Mouse (Mus musculus): Measurements from ENCODE around the gene Pfkfb2. TPM values are rescaled to one million over a fixed set of nuclear protein-coding genes. Genes with fewer than 3 reads are reported as not detected.

The Pfkfb2 gene
- total and polyA plus RNA-seq, 3 experiments = 12.5 to 53.0 (median 42.4) TPM

DNA sequence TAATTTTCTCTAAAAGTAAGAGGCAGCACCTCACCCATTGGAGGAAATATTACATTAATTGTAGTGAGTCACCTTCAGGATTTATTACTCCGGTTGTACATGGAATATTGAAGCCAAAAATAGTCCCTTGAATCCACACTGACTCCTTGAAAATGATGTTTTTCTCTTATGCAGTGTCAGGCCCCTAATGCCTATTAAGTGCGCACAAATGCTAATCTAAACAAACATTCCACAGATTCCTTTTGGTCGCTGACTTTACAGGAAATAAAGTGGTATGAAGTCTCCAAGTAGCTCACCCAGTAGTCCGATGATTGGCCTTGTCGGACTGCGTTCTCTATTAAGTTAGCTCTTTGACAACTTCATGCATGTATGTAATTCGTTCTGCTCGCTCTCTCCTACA lies 5.8 kb upstream of the Pfkfb2 start:
- Histone ChIP-seq H3K4me1 (ENCODE audit: insufficient read depth, low read depth, low read length) (peaks cover 71% of the 10 kb centered on the region), H3K9me3 (replicated peaks) (no peaks in the 10 kb centered on the region), H3K27me3 (ENCODE audit: insufficient read depth, low read length) (no peaks in the 10 kb centered on the region), H3K36me3 (replicated peaks) (peaks cover 20% of the 10 kb centered on the region), H3K4me3 (ENCODE audit: low read depth, low read length) (no peak overlapping the region)
- DNase-seq (ENCODE audit: low spot score) (no peak), ATAC-seq (ENCODE audit: extremely low read depth, insufficient number of reproducible peaks, low FRiP score, poor library complexity, severe bottlenecking) (no peak)
- no peak for TF ChIP-seq TAL1 (conservative IDR thresholded peaks at IDR 0.05; ENCODE audit: low read depth, low read length)
- TF ChIP-seq GATA1 (IDR thresholded peaks at IDR 0.05; ENCODE audit: borderline replicate concordance, low read length) = no peak
- no peak for TF ChIP-seq GATA2 (IDR thresholded peaks at IDR 0.05; ENCODE audit: borderline replicate concordance, low read depth, low read length)
- no peak for TF ChIP-seq CTCF (IDR thresholded peaks at IDR 0.05; ENCODE audit: low read depth, low read length)
- TF ChIP-seq POLR2AphosphoS5 (IDR thresholded peaks at IDR 0.05; ENCODE audit: insufficient replicate concordance, low read depth, low read length) = no peak

DNA sequence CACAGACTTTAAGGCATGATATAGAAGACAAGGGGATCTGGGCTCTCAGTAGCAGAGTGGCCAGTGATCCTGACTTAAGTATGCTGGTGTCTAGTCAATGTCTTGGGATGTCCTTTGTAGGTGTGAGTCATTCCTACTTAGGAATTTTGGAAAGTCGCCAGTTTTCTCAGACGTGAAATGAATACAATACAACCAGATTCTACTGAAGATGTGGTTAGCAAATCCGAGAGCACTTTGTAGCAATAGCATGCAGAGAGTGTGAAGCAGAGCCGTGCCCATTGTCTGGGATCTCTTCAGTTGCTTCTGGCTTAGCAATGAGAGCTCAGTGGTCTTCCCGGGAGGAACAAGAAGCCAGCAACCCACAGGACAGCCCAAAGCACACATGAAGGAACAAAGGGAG lies 5.4 kb upstream of the Pfkfb2 start:
- Histone ChIP-seq H3K4me3 (ENCODE audit: low read depth, low read length) (no peak overlapping the region), H3K27me3 (ENCODE audit: insufficient read depth, low read length) (no peaks in the 10 kb centered on the region), H3K36me3 (replicated peaks) (peaks cover 22% of the 10 kb centered on the region), H3K4me1 (ENCODE audit: insufficient read depth, low read depth, low read length) (peaks cover 71% of the 10 kb centered on the region), H3K9me3 (replicated peaks) (no peaks in the 10 kb centered on the region)
- TF ChIP-seq TAL1 (conservative IDR thresholded peaks at IDR 0.05; ENCODE audit: low read depth, low read length) (no peak), POLR2AphosphoS5 (IDR thresholded peaks at IDR 0.05; ENCODE audit: insufficient replicate concordance, low read depth, low read length) (no peak), GATA1 (IDR thresholded peaks at IDR 0.05; ENCODE audit: borderline replicate concordance, low read length) (no peak), CTCF (IDR thresholded peaks at IDR 0.05; ENCODE audit: low read depth, low read length) (no peak), GATA2 (IDR thresholded peaks at IDR 0.05; ENCODE audit: borderline replicate concordance, low read depth, low read length) (no peak)
- no peak for ATAC-seq (ENCODE audit: extremely low read depth, insufficient number of reproducible peaks, low FRiP score, poor library complexity, severe bottlenecking)
- DNase-seq (ENCODE audit: low spot score) = no peak

DNA sequence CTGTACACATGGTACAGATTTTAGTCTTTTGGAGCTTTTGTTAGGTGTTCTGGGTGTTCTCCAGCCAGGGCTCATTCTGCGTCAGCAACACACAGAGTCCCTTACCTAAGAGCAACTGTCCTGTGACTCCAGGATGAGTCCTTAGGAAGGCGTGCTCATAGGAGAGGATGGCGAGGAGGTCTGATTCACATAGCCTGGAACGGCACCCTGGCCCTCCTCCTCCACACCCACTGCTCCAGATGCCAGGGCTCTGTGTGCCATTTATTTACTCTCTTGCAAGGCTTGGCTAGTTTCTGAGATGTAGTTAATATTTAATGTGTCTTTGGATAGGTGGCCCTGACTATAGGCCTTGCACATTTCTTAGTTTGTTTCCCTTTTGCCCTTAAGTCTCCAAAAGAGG lies 4.6 kb upstream of the Pfkfb2 start:
- Histone ChIP-seq H3K4me3 (ENCODE audit: low read depth, low read length) (no peak overlapping the region), H3K9me3 (replicated peaks) (no peaks in the 10 kb centered on the region), H3K36me3 (replicated peaks) (peaks cover 21% of the 10 kb centered on the region), H3K4me1 (ENCODE audit: insufficient read depth, low read depth, low read length) (peaks cover 64% of the 10 kb centered on the region), H3K27me3 (ENCODE audit: insufficient read depth, low read length) (no peaks in the 10 kb centered on the region)
- TF ChIP-seq GATA2 (IDR thresholded peaks at IDR 0.05; ENCODE audit: borderline replicate concordance, low read depth, low read length) = no peak
- no peak for TF ChIP-seq CTCF (IDR thresholded peaks at IDR 0.05; ENCODE audit: low read depth, low read length)
- TF ChIP-seq GATA1 (IDR thresholded peaks at IDR 0.05; ENCODE audit: borderline replicate concordance, low read length) = no peak
- no peak for TF ChIP-seq TAL1 (conservative IDR thresholded peaks at IDR 0.05; ENCODE audit: low read depth, low read length)
- TF ChIP-seq POLR2AphosphoS5 (IDR thresholded peaks at IDR 0.05; ENCODE audit: insufficient replicate concordance, low read depth, low read length) = no peak
- DNase-seq (ENCODE audit: low spot score) = no peak
- ATAC-seq (ENCODE audit: extremely low read depth, insufficient number of reproducible peaks, low FRiP score, poor library complexity, severe bottlenecking) = no peak

DNA sequence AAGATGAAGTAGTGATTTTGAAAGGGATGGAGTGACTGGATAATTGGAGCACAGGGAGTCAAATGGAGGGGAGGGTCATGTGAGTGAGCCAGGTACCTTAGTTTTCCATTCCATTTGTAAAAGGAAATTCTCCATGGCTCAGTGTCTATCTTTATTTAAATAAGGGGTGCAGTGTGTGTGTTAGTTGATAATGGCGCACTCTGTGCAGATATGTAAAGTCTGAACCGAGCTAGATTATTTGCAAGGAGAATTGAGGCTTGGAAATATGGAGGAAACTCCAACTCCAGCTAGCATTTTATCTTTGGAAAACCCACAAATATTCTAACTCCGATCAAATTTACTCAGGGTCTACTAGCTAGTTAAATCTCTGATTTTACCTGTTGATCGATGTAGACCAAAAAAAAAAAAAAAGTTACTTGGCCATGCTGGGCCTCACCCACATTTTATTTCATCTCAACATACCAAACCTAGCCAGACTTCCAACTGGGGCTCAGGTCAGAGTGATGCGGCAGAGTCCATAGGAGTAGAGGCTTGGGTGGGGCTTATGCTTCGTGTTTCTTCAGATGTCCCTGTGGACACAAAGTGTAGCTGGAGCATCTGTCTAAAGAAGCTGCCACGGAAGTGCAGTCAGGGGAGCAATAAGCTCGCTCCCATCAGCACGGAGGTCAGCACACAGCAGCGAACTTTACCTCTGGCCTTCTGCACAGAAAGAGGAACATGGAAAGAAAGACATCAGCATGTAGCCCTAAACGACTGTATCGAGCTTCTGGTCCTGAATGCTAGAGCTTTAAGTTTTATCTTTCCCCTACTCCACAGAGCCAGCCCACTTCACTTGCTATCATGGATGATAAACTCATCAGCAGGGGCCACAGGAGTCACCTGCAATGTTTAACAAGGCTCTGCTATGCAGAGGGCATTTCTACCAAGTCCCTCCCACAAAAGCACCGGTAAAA lies 3.9 kb upstream of the Pfkfb2 start:
- H3K36me3 ChIP-seq (replicated peaks) = peaks cover 19% of the 10 kb centered on the region
- ATAC-seq (ENCODE audit: extremely low read depth, insufficient number of reproducible peaks, low FRiP score, poor library complexity, severe bottlenecking) = no peak
- DNase-seq (ENCODE audit: low spot score) = no peak

DNA sequence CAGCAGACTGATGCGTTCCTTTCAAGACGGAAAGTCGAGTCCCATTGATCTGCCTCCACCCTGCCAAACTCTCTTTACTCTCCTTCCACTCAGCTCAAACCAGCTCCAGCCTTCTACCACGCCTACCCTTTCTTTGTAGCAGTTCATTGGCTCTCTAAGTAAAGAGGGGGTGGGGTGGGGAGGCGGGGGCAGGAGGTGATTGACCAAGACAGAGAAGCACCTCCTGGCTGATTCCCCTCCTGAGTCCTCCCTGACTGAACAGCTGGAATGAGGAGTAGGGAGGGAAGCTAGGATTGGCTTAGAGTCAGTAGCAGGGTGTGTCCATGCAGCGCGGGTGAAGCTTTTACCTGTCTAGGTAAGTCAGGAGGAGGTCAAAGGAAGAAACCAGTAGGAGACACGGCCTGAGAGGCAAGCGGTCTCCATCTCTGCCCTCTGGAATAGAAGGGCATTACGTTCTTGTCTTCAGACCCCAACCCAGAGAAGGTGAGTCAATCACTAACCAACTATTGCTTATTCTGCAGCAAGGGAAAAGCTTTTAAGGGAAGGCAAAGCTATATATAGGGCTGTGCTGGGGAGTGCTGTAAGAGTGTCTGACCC lies 2.8 kb upstream of the Pfkfb2 start, which contains the start of gene AA986860:
Gene AA986860 (plus strand): TSS at position 236 of the 597 bp plus-strand sequence.
- Histone ChIP-seq H3K4me1 (ENCODE audit: insufficient read depth, low read depth, low read length) (peaks cover 48% of the 10 kb centered on the region), H3K36me3 (replicated peaks) (peaks cover 10% of the 10 kb centered on the region), H3K9me3 (replicated peaks) (no peaks in the 10 kb centered on the region), H3K27me3 (ENCODE audit: insufficient read depth, low read length) (no peaks in the 10 kb centered on the region), H3K4me3 (ENCODE audit: low read depth, low read length) (peak within 1 kb of the TSS; percentile 56; the same call in 1 of the 2 replicates)
- DNase-seq (ENCODE audit: low spot score) = peak; percentile 91
- ATAC-seq (ENCODE audit: extremely low read depth, insufficient number of reproducible peaks, low FRiP score, poor library complexity, severe bottlenecking) = peak; percentile 93
- TF ChIP-seq POLR2AphosphoS5 (IDR thresholded peaks at IDR 0.05; ENCODE audit: insufficient replicate concordance, low read depth, low read length) (no peak), TAL1 (conservative IDR thresholded peaks at IDR 0.05; ENCODE audit: low read depth, low read length) (no peak), CTCF (IDR thresholded peaks at IDR 0.05; ENCODE audit: low read depth, low read length) (no peak), GATA2 (IDR thresholded peaks at IDR 0.05; ENCODE audit: borderline replicate concordance, low read depth, low read length) (no peak), GATA1 (IDR thresholded peaks at IDR 0.05; ENCODE audit: borderline replicate concordance, low read length) (no peak)

More for the DNA sequence above, 3.9 kb upstream of the Pfkfb2 start:
- Histone ChIP-seq H3K27me3 (ENCODE audit: insufficient read depth, low read length) (no peaks in the 10 kb centered on the region), H3K4me3 (ENCODE audit: low read depth, low read length) (no peak overlapping the region), H3K4me1 (ENCODE audit: insufficient read depth, low read depth, low read length) (peaks cover 57% of the 10 kb centered on the region), H3K9me3 (replicated peaks) (no peaks in the 10 kb centered on the region)
- TF ChIP-seq GATA2 (IDR thresholded peaks at IDR 0.05; ENCODE audit: borderline replicate concordance, low read depth, low read length) (no peak), POLR2AphosphoS5 (IDR thresholded peaks at IDR 0.05; ENCODE audit: insufficient replicate concordance, low read depth, low read length) (no peak), GATA1 (IDR thresholded peaks at IDR 0.05; ENCODE audit: borderline replicate concordance, low read length) (no peak), CTCF (IDR thresholded peaks at IDR 0.05; ENCODE audit: low read depth, low read length) (no peak), TAL1 (conservative IDR thresholded peaks at IDR 0.05; ENCODE audit: low read depth, low read length) (no peak)

DNA sequence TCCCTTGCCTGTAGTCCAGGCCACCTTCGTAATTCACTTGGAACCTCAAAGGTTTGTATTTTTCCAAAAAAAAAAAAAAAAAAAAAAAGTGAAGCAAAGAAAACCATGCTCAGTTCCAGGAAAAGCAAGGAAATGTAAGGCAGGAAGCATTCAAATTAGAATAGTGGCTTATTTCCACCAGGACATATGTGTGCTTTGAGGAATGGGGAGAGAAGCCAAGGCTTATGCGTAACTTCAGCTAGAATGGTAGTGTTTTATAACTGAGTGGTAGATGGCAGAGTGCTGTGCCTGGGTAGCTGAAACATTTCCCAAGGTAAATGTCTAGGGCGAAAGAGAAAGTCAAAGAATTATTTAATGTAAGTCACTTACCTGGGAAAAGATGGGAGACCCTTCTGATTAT lies 345 bp downstream of the Pfkfb2 start:
- H3K27me3 ChIP-seq (ENCODE audit: insufficient read depth, low read length) = no peaks in the 10 kb centered on the region
- no peaks in the 10 kb centered on the region for H3K9me3 ChIP-seq (replicated peaks)
- ATAC-seq (ENCODE audit: extremely low read depth, insufficient number of reproducible peaks, low FRiP score, poor library complexity, severe bottlenecking) = no peak
- peaks cover 36% of the 10 kb centered on the region for H3K4me1 ChIP-seq (ENCODE audit: insufficient read depth, low read depth, low read length)
- TF ChIP-seq TAL1 (conservative IDR thresholded peaks at IDR 0.05; ENCODE audit: low read depth, low read length) (no peak), GATA1 (IDR thresholded peaks at IDR 0.05; ENCODE audit: borderline replicate concordance, low read length) (no peak), CTCF (IDR thresholded peaks at IDR 0.05; ENCODE audit: low read depth, low read length) (no peak), GATA2 (IDR thresholded peaks at IDR 0.05; ENCODE audit: borderline replicate concordance, low read depth, low read length) (no peak), POLR2AphosphoS5 (IDR thresholded peaks at IDR 0.05; ENCODE audit: insufficient replicate concordance, low read depth, low read length) (no peak)
- peaks cover 33% of the 10 kb centered on the region for H3K36me3 ChIP-seq (replicated peaks)
- no peak overlapping the region for H3K4me3 ChIP-seq (ENCODE audit: low read depth, low read length)
- no peak for DNase-seq (ENCODE audit: low spot score)
